Mouse (Mus musculus) CD4-positive helper T cell, adult 2 months (primary cell): ENCODE measurements around the gene Cdh12.
"Not testable (repeated sequence)": the region's sequence is repeated elsewhere in the genome, so short reads cannot be mapped to it uniquely, and the experiment has no call there.

Experiments used
- DNase-seq: peaks from one replicate; pipeline ENCODE4 v3.0.0-alpha.2; 2012; ENCODE audit warnings: low read depth, missing footprints, low spot score

The Cdh12 gene

DNA sequence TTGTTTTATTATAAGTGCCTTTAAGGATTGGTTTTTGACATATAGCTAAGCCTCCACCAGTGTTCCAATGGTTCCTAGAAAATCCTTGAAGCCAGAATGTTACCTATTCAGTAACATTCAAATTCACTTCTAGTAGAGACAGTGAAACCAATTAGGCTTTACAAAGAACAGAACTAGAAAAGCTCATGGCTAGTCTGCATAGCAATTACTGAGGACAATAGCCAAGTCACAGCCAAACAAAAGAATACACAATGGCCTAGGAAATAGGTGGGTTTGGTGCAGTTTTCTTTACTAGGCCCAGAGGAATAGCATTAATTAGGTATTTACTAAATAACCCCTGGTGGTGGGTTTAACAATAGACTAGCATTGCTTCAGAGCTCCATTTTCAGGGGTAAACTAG lies 917.3 kb downstream of the Cdh12 start:
- DNase-seq: no peak

DNA sequence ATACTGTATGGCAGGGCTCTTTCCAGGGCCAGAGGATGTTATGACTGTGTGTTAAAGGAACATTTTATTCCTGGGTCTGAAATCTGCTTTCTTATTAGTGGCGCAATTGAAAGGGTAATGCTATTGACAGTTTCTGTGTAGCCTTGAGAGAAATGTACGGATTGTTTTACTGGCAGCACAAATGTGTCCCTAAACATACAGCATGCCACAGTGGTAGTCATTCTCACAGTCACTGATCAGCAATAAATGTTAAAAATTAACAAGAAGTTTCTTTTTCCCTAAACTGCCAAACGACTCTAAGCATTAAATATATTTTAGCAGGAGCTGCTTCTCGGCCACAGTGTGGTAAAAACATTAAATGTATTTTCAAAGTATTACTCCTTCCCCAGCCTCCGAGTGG lies 926.4 kb downstream of the Cdh12 start:
- DNase-seq: no peak

DNA sequence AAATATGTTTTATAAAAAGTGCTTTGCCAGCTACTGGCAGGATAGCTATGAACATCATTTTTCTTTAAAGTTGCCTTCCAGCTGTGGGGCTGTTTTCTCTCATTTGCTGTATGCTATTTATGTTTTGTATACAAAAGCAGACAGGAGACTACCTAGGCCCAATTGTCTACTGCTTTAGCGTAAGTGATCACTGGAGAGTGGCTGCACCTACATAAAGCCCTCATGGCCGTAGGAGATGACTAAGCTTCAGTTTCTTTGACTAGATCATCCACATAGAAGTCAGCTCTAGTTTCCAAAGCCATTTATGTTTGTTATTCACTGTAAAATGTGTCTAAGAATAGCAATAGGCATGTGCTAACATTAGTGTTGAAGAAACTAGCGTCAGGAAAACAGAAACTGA lies 926.8 kb downstream of the Cdh12 start:
- no peak for DNase-seq

DNA sequence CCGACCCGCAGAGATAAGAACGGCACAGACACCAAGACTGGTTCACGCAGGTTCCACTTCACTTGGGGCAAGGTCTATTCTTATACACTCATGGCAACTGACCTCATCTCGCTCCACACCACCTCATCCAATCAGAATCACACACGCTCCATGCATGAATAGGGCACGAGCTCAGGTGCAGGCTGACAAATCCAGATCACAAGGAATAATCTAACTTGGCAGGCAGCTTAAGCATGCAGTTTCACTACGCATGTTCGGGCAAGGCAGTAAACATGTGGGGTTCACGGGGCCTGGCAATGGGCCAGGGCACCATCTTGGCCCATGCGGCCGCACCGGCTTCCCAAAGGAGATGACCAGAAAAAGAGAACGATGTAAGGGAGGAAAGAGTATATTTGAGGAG lies 942.4 kb downstream of the Cdh12 start:
- not testable (repeated sequence) for DNase-seq

DNA sequence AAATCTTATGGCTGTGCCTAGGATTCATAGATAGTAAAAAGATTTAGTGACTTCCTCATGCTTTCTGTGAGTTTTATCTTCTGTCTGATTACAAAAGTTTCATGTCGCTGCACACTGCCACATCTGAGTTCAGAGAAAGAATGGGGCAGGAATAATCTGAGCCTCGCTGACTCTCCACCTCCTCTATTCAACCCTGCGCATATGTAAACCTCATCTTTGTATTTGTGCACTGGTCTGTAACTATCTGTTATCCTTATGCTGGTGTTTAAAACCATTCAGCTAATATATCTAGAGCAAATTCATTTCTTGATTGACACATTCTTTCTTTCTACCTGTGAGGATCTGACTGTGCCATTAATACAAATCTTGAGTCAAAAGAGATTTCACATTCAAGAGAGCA lies 944.0 kb downstream of the Cdh12 start:
- DNase-seq: no peak

DNA sequence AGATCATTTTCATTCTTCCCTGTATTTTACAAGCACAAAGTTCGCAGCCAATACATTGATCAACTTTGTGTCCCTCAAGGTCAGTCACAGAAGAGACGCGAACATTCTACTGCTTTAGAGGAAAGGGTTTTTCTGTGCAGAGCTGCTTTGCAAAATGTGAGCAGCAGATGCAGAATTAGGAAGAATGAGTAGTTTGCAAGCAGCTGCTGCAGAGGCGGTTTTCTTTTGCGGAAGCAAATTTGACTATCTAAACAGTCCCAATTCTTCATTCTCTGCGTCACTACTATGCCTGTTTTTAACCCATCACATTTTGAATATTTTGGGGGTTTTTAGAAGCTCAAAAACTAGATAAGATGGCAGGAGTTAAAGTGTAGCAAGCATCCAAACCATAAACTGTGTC lies 956.1 kb downstream of the Cdh12 start:
- DNase-seq: no peak

DNA sequence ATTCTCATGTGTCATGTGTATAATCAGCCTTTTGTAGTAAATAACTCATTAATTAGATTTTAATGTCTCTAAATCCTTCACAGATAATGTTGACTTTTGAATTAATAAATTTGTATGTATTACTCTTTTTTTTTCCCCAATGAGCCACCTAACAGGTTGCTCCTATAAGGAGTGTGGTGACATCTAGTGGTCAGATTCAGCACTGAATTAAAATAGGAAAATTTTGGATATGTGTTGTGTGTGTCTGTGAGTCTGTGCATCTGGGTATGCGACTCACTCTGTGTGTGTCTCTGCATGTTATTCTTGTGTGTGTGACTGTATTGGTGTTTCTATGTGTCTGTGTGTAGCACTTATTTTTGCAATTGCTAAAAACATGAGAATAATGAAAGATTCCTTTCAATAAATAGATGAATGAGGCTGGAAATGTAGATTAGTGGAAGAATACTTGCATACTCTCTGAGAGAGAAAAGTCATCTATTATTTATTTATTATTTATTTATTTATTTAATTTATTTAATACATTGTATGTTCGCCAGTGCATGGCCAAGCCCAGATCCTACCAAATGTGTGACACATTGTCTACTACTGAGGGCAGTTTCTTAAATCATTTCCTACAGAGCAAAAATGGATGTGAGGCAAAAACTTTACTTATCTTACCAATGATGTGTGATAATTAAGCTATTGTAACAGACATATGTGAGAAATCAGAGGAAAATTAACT lies 958.4 kb downstream of the Cdh12 start:
- DNase-seq: no peak

DNA sequence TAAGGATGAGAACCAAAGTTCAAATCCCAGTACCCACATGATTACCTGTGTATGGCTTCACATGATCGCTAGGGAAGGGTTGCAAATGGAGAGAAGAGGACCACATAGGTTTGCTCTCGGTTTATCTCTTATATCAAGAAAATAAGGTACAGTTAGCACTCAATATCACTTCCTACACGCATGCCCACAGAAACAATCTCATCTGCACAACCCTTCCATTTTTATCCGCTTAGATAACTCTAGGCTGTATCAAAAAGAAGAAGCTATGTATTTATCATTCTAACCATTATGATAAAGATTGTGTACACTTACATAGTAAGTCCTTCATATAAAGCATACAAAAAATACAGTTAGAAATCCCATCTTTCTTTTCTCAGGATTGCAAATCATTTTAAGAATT lies 988.3 kb downstream of the Cdh12 start:
- no peak for DNase-seq

DNA sequence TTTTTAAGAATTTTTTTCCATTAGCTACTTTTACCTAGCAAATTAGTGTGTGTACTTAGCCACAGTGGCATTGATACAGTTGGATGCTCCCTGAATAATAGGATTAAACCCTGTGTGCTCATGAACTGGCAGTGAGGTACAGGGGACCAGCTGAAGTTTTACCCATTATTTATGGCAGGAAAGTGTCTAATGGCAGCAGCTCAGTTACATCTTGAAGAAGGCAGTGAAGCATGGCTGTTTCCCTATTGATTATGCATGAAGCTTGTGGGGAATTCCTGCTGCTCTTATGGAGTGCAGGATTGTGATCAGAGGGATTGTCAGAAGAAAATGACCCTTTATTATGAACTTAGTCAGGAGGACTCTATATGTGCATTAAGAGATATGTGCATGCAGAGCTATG lies 988.9 kb downstream of the Cdh12 start:
- no peak for DNase-seq

DNA sequence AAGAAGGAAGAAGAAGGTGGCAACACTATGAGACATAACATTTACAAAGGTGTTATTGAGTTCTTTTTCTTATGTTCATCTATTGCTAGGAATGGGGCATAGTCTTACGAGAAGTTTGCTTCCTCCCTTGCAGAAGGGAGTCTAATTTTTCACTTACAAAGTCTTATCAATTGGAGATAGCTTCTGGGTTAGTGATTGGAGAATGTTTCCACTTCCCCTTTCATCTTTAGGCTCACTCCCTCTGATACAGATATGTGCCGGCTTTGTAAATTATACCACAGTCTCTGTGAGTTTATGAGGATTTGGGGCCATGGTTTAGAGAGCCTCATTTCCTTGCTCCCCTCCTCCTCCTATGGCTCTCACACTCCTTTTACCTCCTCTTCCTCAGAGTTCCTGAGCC lies 1009.0 kb downstream of the Cdh12 start:
- no peak for DNase-seq

DNA sequence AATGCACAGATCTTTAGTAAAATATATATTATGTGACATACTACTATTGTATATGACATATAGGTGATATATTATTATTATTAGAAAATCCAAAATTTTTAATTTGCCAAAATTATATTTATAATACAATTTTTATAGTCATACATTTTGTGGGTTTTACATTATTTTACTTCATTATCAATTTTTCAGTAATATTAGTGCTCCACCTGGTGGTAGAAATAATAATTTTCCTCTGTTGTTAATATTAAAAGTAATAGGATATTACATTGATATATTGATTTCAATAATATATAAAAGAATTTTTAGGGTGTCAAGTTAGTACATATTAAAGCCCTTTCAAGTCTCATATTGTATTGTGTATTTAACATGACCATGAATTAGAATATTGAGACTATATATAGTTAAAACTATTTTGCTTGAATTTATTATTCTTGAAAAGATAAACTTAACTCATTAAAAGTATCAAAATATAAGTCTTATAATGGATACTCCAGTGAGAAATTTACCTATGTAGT lies 1070.3 kb downstream of the Cdh12 start:
- DNase-seq: no peak

DNA sequence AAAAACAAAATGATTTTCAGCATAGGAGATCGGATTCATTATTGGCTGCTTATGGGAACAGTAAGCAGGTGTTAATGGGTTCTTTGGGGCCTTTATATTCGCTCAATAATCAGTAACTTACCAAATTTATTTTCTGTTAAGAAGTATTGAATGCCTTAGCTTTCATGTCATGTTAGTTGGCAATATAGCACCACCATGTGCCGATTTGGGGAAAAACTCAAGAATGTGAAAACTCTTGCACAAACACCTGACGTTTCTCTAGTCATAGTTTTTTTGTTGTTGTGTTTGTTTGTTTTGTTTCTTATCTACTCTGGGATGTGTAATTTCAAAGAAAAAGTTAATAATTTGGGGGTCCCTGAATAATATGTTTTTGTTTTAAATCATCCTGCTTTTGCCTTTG lies 1081.7 kb downstream of the Cdh12 start:
- DNase-seq: no peak

DNA sequence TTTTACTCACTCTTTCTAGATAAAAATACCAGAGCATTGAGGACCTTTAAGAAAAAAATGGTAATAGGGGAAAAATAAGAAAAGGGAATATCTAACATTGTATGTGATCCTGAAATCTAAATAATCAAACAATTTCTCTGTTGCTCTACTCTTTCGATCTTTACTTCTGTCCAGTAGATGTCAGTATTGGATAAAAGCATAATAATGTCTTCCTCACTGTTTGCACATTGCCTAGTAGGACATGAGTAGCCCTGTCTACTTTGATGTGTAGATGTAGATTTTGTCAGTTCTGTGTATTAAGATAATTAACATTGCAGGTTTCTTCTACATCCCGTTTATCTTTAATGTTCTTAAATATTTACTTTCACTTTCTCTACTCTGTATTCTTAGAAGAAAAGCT lies 1087.8 kb downstream of the Cdh12 start:
- no peak for DNase-seq

DNA sequence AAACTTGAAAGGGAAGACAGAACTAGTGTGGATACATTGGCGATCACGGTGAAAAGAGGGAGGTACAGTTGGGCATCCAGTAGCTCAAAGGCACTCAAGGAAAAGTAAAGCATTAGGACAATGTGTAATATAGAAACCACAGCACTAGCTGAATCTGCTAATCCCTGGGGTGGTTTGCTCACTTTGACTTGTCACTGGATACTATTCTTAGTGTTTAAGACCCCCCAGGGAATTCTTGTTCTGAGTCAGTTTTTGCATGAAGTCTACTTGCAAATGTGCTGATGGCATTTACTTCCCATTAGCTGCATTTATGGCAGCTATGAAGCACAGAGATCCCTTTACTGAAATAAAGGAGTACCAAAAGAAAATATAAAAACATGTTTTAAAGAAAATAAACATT lies 1095.7 kb downstream of the Cdh12 start:
- no peak for DNase-seq

DNA sequence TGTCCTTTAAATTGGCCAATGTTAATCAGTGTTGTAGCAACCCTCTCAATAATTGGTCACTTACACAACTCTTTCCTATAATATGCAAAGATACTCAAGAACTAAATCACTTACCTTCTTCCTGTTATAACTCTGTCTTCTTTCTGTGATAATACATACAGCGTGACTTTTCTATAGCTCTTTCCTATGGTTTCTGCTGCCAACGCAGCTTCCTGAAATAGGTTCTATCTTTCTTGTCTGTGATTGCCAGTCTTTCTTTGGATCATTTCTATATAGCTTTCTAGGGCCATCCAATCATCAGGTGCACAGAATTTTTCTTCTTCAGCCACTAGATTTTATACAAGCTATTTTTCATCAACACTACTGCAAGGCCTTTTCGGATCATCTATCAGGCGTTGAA lies 1106.9 kb downstream of the Cdh12 start:
- DNase-seq: no peak

DNA sequence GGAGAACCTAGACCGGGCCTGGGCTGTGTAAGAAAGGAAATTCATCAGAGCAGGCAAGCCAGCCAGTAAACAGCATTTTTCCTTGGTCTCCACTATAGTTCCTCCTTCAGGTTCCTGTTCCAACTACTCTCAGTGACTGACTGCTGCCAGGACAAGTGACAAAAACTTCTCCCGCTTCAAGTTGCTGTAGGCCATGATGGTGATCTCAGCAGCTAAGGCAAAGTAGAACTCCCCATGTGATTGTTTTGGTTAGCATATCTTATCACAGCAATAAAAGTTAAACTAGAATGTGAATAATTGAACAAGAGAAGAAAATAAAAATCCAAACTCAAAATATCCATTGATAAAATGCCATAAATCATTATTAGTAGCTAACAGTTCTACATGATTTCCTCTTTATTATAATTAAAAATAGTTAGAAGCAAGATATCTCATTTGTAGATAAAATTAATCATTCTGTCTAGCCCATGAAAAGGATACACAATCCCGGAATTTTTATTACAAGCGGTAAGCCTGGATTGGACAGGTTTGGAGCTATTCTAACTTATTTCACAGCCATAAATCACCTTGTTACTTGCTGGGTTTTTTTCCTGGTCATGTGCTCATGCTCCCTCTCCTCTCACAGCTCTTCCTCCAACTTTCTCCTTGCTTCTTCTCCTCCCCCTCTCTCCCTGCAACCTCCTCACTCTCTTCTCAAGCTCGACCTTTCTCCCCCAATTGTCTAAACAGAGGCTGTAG lies 1117.4 kb downstream of the Cdh12 start:
- DNase-seq: no peak

DNA sequence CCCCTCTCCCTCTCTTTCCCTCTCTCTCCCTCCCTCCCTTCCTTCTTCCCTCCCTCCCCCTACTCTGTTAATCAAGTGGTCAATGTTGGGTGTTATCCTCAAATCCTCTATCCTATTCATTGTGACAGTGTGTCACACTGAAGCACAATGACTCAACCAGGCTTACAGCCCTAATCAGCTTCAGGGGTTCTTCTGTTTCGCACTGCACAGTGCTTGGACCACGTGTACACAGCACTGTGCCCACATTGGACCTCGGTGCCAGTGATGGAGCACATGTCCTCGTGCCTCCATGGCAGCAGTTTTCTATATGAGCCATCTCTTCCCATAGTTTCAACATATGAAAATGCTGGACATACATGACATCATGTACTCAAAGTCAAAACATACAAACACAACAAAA lies 1155.4 kb downstream of the Cdh12 start:
- no peak for DNase-seq
